Mouse (Mus musculus) bone marrow, adult 2 months (tissue): Measurements from ENCODE around the gene Asb14.

Source experiments
- CTCF ChIP-seq: fragments of 200-500 bp; IDR thresholded peaks from 2 replicates; pipeline ENCODE4 v1.5.1; 2011; ENCODE audit warnings: low read length, control low read depth; ENCODE audit not compliant: control insufficient read depth, insufficient read depth
- POLR2A ChIP-seq: fragments of 200-500 bp; IDR thresholded peaks from 2 replicates; pipeline ENCODE4 v1.6.1; 2011; ENCODE audit warnings: low read depth, mild to moderate bottlenecking, control low read depth, low read length, borderline replicate concordance; ENCODE audit not compliant: control insufficient read depth

GRCm38 (mm10) chr14:26934891-26935290, 40.5 kb downstream of the Asb14 start:
- TF ChIP-seq POLR2A (no peak), CTCF (no peak)
